Mouse (Mus musculus): ENCODE results near the gene Rpl3. TPM values are rescaled to one million over a fixed set of nuclear protein-coding genes. Genes with fewer than 3 reads are reported as not detected.

Rpl3 gene
- polyA plus RNA-seq, 1 experiment = 3,044 TPM

DNA sequence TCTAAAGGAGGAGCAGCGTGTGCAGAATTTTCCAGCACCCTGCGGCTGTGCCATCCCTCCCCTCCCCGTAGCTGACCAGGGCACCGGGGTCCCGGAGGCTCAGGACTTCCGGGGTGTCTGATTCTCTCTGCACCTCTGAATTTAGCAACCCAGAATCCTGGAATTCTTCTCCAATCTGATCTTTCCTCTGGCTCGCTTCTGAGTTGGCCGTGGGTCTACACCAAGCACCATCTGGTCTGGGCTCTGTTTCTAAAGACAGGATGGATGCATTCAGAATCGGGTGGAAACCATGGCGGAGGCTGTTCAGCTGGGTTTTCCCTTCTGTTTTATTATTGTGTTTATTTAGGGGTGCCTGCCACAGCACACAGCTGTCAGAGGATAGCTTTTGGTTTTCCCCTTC lies 9.2 kb upstream of the Rpl3 start:
- H3K9ac ChIP-seq (ENCODE audit: low read depth, poor library complexity, severe bottlenecking) = no peak overlapping the region
- no peaks in the 10 kb centered on the region for H3K9me3 ChIP-seq (replicated peaks; ENCODE audit: control insufficient read depth, insufficient read depth, low read length, poor library complexity, severe bottlenecking)
- H3K4me1 ChIP-seq (ENCODE audit: control insufficient read depth, insufficient read depth, low read length) = peaks cover 26% of the 10 kb centered on the region
- H3K4me3 ChIP-seq (ENCODE audit: low read depth, low read length) = no peak overlapping the region
- H3K27me3 ChIP-seq (ENCODE audit: control insufficient read depth, insufficient read depth, low read length, poor library complexity, severe bottlenecking) = no peaks in the 10 kb centered on the region
- H3K36me3 ChIP-seq (ENCODE audit: control insufficient read depth, insufficient read depth, low read length, poor library complexity, severe bottlenecking) = no peaks in the 10 kb centered on the region
- TF ChIP-seq EP300 (IDR thresholded peaks at IDR 0.05; ENCODE audit: insufficient read depth, low read depth, low read length) (no peak), POLR2A (IDR thresholded peaks at IDR 0.05; ENCODE audit: insufficient read depth, low read length) (no peak), CTCF (IDR thresholded peaks at IDR 0.05; ENCODE audit: low read depth, low read length) (no peak)
- H3K27ac ChIP-seq (ENCODE audit: insufficient read depth, low read length) = no peak overlapping the region

DNA sequence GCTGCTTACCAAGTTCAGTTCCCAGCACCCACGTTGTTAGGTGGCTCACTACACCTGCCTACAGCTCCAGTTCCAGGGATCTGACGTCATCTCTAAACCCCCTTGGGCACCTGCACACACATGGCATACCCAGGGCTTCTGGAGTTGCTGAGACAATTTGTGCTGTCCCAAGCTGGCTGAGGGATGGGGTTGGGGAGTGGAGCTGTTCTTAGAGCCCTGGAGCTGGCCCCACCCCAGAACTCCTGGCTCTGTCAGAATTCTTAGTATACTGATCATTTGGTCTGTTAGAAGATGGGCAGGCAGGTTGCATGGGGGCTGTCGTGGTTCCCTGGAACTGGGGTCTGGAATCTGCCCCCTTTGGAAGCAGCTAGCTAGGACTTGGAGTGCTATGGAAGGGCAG lies 8.5 kb upstream of the Rpl3 start:
- TF ChIP-seq CTCF (IDR thresholded peaks at IDR 0.05; ENCODE audit: low read depth, low read length) (no peak), POLR2A (IDR thresholded peaks at IDR 0.05; ENCODE audit: insufficient read depth, low read length) (no peak), EP300 (IDR thresholded peaks at IDR 0.05; ENCODE audit: insufficient read depth, low read depth, low read length) (no peak)
- H3K36me3 ChIP-seq (ENCODE audit: control insufficient read depth, insufficient read depth, low read length, poor library complexity, severe bottlenecking) = no peaks in the 10 kb centered on the region
- no peak overlapping the region for H3K9ac ChIP-seq (ENCODE audit: low read depth, poor library complexity, severe bottlenecking)
- H3K27me3 ChIP-seq (ENCODE audit: control insufficient read depth, insufficient read depth, low read length, poor library complexity, severe bottlenecking) = no peaks in the 10 kb centered on the region
- H3K4me3 ChIP-seq (ENCODE audit: low read depth, low read length) = no peak overlapping the region
- H3K4me1 ChIP-seq (ENCODE audit: control insufficient read depth, insufficient read depth, low read length) = peaks cover 26% of the 10 kb centered on the region
- no peaks in the 10 kb centered on the region for H3K9me3 ChIP-seq (replicated peaks; ENCODE audit: control insufficient read depth, insufficient read depth, low read length, poor library complexity, severe bottlenecking)
- no peak overlapping the region for H3K27ac ChIP-seq (ENCODE audit: insufficient read depth, low read length)

- Histone ChIP-seq H3K4me1 (ENCODE audit: control insufficient read depth, insufficient read depth, low read length) (peaks cover 24% of the 10 kb centered on the region), H3K27ac (ENCODE audit: insufficient read depth, low read length) (no peak overlapping the region), H3K9me3 (replicated peaks; ENCODE audit: control insufficient read depth, insufficient read depth, low read length, poor library complexity, severe bottlenecking) (no peaks in the 10 kb centered on the region), H3K4me3 (ENCODE audit: low read depth, low read length) (no peak overlapping the region), H3K27me3 (ENCODE audit: control insufficient read depth, insufficient read depth, low read length, poor library complexity, severe bottlenecking) (no peaks in the 10 kb centered on the region), H3K36me3 (ENCODE audit: control insufficient read depth, insufficient read depth, low read length, poor library complexity, severe bottlenecking) (no peaks in the 10 kb centered on the region), H3K9ac (ENCODE audit: low read depth, poor library complexity, severe bottlenecking) (no peak overlapping the region)
- no peak for TF ChIP-seq EP300 (IDR thresholded peaks at IDR 0.05; ENCODE audit: insufficient read depth, low read depth, low read length)
Measured at GRCm38 (mm10) chr15:80099477-80099876, 7.8 kb upstream of the Rpl3 start.

DNA sequence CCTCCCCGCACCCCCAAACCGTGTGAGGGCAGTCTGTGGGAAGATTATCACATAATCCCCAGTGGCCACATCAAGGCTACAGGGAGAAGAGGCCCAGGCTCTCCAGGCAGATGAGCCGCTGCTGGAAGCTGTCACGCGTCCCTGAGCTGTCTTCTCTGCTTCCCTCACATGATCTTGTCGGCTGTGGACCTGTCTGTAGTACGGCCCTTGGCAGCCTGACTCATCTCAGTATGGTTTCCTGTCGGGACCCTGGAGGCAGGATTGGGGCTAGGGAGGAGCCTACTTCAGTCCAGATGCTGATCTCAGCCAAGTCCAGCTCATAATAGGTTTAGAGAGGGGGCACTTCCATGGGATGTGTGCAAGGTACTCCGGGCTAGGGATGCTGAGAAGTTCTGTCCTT lies 7.1 kb upstream of the Rpl3 start:
- H3K27me3 ChIP-seq (ENCODE audit: control insufficient read depth, insufficient read depth, low read length, poor library complexity, severe bottlenecking) = no peaks in the 10 kb centered on the region
- TF ChIP-seq CTCF (IDR thresholded peaks at IDR 0.05; ENCODE audit: low read depth, low read length) = no peak
- no peak for TF ChIP-seq EP300 (IDR thresholded peaks at IDR 0.05; ENCODE audit: insufficient read depth, low read depth, low read length)
- no peak for TF ChIP-seq POLR2A (IDR thresholded peaks at IDR 0.05; ENCODE audit: insufficient read depth, low read length)

DNA sequence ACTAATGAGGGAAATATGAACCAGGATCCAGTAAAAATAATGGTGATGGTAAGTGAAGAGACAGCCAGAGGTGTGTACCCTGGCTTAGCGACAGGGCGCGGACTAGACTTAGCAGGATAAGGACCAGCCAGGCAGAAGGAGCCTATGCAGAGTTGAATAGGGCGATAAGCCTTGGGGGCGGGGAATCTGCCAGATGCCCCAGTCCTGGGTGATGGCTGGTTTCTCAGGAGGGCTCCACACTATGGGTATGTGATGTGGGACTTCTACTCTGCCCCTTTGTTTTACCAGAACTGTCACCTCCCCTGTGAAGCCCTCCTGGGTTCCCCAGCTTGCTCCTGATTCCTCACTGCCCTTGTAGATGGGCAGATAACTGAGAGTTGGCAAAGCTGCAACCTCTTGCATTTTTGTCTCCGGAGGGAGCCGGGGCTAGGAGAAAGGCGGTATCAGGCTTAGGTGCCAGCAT lies 6.4 kb upstream of the Rpl3 start:
- Histone ChIP-seq H3K27ac (ENCODE audit: insufficient read depth, low read length) (no peak overlapping the region), H3K27me3 (ENCODE audit: control insufficient read depth, insufficient read depth, low read length, poor library complexity, severe bottlenecking) (no peaks in the 10 kb centered on the region), H3K9me3 (replicated peaks; ENCODE audit: control insufficient read depth, insufficient read depth, low read length, poor library complexity, severe bottlenecking) (no peaks in the 10 kb centered on the region)

More for the DNA sequence above, 7.1 kb upstream of the Rpl3 start:
- no peaks in the 10 kb centered on the region for H3K9me3 ChIP-seq (replicated peaks; ENCODE audit: control insufficient read depth, insufficient read depth, low read length, poor library complexity, severe bottlenecking)
- H3K4me3 ChIP-seq (ENCODE audit: low read depth, low read length) = 0 out of 2 replicates have a peak overlapping the region, but pooled peaks have one; percentile 0
- H3K27ac ChIP-seq (ENCODE audit: insufficient read depth, low read length) = no peak overlapping the region
- peaks cover 23% of the 10 kb centered on the region for H3K4me1 ChIP-seq (ENCODE audit: control insufficient read depth, insufficient read depth, low read length)
- no peak overlapping the region for H3K9ac ChIP-seq (ENCODE audit: low read depth, poor library complexity, severe bottlenecking)
- H3K36me3 ChIP-seq (ENCODE audit: control insufficient read depth, insufficient read depth, low read length, poor library complexity, severe bottlenecking) = no peaks in the 10 kb centered on the region

GRCm38 (mm10) chr15:80096946-80097881 lies 5.5 kb upstream of the Rpl3 start:
- Histone ChIP-seq H3K4me1 (ENCODE audit: control insufficient read depth, insufficient read depth, low read length) (peaks cover 23% of the 10 kb centered on the region), H3K4me3 (ENCODE audit: low read depth, low read length) (peak overlapping the region; percentile 6), H3K27me3 (ENCODE audit: control insufficient read depth, insufficient read depth, low read length, poor library complexity, severe bottlenecking) (no peaks in the 10 kb centered on the region), H3K27ac (ENCODE audit: insufficient read depth, low read length) (no peak overlapping the region), H3K9me3 (replicated peaks; ENCODE audit: control insufficient read depth, insufficient read depth, low read length, poor library complexity, severe bottlenecking) (no peaks in the 10 kb centered on the region), H3K9ac (ENCODE audit: low read depth, poor library complexity, severe bottlenecking) (no peak overlapping the region), H3K36me3 (ENCODE audit: control insufficient read depth, insufficient read depth, low read length, poor library complexity, severe bottlenecking) (no peaks in the 10 kb centered on the region)
- TF ChIP-seq EP300 (IDR thresholded peaks at IDR 0.05; ENCODE audit: insufficient read depth, low read depth, low read length) (no peak), CTCF (IDR thresholded peaks at IDR 0.05; ENCODE audit: low read depth, low read length) (no peak), POLR2A (IDR thresholded peaks at IDR 0.05; ENCODE audit: insufficient read depth, low read length) (no peak)

More for the DNA sequence above, 6.4 kb upstream of the Rpl3 start:
- Histone ChIP-seq H3K36me3 (ENCODE audit: control insufficient read depth, insufficient read depth, low read length, poor library complexity, severe bottlenecking) (no peaks in the 10 kb centered on the region), H3K4me3 (ENCODE audit: low read depth, low read length) (no peak overlapping the region), H3K9ac (ENCODE audit: low read depth, poor library complexity, severe bottlenecking) (no peak overlapping the region), H3K4me1 (ENCODE audit: control insufficient read depth, insufficient read depth, low read length) (peaks cover 23% of the 10 kb centered on the region)
- no peak for TF ChIP-seq EP300 (IDR thresholded peaks at IDR 0.05; ENCODE audit: insufficient read depth, low read depth, low read length)
- no peak for TF ChIP-seq CTCF (IDR thresholded peaks at IDR 0.05; ENCODE audit: low read depth, low read length)
- TF ChIP-seq POLR2A (IDR thresholded peaks at IDR 0.05; ENCODE audit: insufficient read depth, low read length) = no peak

Measured in ES-Bruce4 (cell line).